Mouse (Mus musculus) mature B cell (primary cell): Measurements from ENCODE around the gene Atf7.
"Not testable (repeated sequence)": the region's sequence is repeated elsewhere in the genome, so short reads cannot be mapped to it uniquely, and the experiment has no call there.

Source experiments
- in situ Hi-C: fragments of 300-500 bp; cut with MboI; formaldehyde crosslinking; loops from 2 replicates; pipeline ENCODE4 v1.14.3; 2019

Atf7 gene

GRCm38 (mm10) chr15:102620765-102621164 is 4.5 kb downstream of the Atf7 start:
- in situ Hi-C loops, result no loop called here

DNA sequence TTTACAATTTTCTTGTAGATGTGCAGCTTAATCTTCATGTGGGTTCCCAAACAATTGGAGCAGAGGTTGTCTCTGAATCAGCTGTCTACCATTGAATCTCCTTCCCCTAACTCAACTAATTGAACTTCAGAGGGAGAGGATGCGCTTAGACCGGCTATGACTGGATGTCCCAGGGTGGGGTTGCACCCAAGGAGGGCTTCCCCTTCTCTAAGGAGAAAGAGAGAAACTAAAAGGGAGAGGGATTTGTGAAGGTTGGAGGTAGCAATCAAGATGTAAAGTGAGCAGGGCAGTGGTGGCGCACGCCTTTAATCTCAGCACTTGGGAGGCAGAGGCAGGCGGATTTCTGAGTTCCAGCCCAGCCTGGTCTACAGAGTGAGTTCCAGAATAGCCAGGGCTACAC is 5.8 kb downstream of the Atf7 start:
- in situ Hi-C loops, result no loop called here

GRCm38 (mm10) chr15:102617654-102618053 is 7.6 kb downstream of the Atf7 start:
- in situ Hi-C loops, result no loop called here

- in situ Hi-C loops, result no loop called here
Measured at GRCm38 (mm10) chr15:102616174-102616573, 9.1 kb downstream of the Atf7 start.

DNA sequence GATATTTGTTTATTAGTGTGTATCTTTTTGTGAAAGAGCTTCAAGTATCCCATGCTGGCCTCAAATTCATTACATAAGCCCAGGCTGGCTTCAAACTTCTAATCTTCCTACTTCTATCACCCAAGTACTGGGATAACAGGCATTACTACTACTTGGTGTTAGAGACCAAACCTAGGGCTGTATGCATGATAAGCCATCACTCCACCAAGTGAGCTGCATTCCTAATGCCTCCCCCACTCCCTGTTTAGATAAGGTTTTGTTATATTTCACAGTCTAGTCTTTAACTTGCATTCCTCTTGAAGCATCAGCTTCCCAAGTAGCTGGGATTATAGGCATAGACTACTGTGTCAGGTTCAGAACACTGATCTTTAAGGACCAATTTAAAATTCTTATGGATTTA is 11.0 kb downstream of the Atf7 start:
- in situ Hi-C loops, result no loop called here

GRCm38 (mm10) chr15:102612966-102613365 is 12.3 kb downstream of the Atf7 start:
- in situ Hi-C loops, result no loop called here

DNA sequence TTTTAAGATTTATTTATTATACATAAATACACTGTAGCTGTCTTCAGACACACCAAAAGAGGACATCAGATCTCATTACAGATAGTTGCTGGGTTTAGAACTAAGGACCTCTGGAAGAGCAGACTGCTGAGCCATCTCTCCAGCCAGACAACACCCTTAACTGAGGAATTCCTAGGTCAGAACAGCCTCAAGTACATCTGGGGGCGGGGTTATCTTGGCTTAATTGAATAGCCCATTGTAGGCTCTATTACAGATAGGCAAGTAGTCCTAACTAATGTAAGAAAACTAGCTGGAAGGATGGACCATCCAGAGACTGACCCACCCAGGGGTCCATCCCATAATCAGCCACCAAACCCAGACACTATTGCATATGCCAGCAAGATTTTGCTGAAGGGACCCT is 16.7 kb downstream of the Atf7 start:
- in situ Hi-C loops, result not testable (repeated sequence)

DNA sequence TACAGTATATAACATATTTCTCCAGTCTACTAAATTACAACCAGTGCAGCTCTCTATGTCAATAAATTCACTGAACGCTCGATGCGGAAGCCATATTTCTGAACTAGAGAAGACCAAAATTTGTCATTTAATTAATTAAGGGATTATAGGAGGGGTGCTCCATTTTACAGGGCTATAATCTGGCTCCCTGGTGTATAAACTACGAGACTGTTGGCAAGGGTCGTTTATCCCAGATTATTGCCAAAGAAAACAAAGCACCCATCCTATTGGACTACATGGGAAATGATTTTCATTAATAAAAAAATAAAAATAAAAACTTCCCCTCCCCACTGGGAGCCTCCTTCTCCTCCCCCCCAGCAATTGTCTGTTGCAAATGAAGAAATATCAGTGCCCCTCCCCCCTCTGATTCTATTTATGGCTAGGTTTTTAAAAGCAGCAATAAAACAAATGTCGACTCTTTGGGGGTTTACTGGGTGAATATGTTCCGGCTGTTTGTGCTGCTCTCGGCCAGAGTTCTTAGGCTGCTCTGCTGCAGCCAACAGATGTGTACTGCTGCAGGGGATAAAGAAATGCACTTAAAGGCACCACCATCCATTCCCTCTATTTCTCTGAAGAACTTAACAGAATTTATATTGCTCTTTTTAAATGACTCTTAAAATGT is 31.1 kb downstream of the Atf7 start:
- in situ Hi-C loops, result no loop called here

- in situ Hi-C loops, result no loop called here
Measured at GRCm38 (mm10) chr15:102592674-102593073, 32.6 kb downstream of the Atf7 start.

- in situ Hi-C loops, result no loop called here
Measured at GRCm38 (mm10) chr15:102590567-102590966, 34.7 kb downstream of the Atf7 start.

- in situ Hi-C loops, result no loop called here
Measured at GRCm38 (mm10) chr15:102589826-102590225, 35.4 kb downstream of the Atf7 start.

DNA sequence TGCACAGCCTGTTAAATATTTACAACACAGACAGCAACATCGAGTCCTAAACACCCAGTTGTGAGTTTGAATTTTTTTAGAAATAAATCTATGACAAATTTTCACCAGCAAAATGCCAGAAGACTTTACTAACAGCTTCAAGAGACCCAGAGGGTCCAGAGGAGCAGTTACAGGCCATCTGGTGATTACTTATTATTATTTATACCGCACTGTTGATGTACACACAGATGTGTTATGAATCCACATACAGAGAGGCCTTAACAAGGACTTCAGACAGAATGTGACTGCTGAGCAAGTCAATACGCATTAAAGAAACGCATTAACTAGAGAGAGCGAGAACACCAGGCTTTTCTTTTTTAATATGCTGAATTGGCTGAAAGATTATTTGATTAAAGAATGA is 39.8 kb downstream of the Atf7 start:
- in situ Hi-C loops, result no loop called here

GRCm38 (mm10) chr15:102583708-102584383 is 41.4 kb downstream of the Atf7 start:
- in situ Hi-C loops, result no loop called here

DNA sequence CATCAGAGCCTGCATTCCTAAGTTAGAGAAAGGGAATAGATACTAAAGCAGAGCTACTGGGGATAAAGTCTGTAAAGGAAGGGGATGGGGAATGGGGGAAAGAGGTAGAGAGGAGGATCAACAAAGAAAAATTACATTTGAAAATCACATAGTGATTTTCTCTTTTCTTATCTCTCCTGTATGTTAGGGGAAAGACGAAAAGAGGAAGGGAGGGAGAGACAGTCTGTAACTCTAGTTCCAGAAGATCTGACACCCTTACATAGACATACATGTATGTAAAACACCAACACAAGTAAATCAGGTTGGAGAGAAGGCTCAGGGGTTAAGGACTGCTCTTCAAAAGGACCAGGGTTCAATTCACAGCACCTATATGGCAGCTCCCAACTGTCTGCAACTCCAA is 44.1 kb downstream of the Atf7 start:
- in situ Hi-C loops, result no loop called here

- in situ Hi-C loops, result no loop called here
Measured at GRCm38 (mm10) chr15:102578351-102578750, 46.9 kb downstream of the Atf7 start.

DNA sequence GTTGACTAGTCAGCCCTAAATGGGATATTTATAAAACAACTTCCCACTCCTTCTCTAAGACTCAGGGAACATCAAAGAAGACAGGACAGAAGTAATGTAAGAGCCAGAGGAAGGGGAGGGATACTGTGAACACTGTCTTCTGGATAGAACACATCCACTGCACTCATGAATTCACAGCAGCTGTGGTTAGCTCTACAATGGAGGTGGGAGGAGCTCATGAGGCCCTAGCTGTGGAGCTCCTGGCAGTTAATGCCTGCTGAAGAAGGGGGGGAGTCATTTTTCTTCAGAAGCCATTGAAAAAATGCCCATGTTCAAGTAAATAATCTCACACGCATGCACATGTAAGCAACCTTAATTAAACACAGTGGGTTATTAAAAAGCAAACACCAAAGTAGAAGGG is 48.3 kb downstream of the Atf7 start:
- in situ Hi-C loops, result no loop called here

DNA sequence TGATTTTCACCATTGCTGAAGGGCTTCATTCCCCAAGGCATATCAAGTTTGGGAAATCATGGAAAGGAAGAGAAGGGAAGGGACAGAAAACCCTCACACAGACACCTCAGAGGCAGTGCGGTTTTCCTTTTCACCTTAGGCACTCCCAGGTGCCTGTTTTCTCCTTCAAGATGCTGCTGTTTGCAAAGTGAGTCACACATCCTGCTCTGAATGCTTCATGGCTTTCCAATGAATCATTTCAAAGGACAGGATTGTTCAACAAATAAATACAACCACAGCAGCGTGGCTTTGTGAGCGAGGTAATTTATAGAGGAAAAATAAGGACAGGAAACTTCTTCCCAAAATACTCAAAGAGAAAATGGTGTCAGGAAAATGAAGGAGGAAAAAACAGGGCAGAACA is 53.2 kb downstream of the Atf7 start:
- in situ Hi-C loops, result no loop called here

GRCm38 (mm10) chr15:102567849-102568248 is 57.4 kb downstream of the Atf7 start:
- in situ Hi-C loops, result no loop called here

GRCm38 (mm10) chr15:102563681-102564080 is 61.6 kb downstream of the Atf7 start:
- in situ Hi-C loops, result no loop called here

DNA sequence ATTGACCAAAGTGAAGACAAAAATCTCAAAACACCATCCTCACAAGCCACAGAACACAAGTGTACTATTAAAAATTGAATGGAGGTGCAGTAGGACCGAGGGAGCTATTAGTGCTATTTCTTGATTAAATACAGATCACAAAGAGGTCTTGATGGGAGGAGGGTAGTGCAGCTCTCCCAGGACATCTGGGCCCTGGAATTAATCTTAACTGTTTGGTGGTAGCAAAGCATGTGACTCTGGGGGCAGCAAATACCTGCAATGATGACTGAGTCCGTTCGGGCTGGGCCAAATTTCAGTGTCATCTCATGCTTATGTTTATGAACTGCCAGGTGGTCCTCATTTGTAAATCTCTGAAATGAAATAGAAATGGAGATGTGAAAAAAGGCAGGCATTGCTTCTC is 62.2 kb downstream of the Atf7 start:
- in situ Hi-C loops, result no loop called here

GRCm38 (mm10) chr15:102562491-102562890 is 62.8 kb downstream of the Atf7 start:
- in situ Hi-C loops, result no loop called here

DNA sequence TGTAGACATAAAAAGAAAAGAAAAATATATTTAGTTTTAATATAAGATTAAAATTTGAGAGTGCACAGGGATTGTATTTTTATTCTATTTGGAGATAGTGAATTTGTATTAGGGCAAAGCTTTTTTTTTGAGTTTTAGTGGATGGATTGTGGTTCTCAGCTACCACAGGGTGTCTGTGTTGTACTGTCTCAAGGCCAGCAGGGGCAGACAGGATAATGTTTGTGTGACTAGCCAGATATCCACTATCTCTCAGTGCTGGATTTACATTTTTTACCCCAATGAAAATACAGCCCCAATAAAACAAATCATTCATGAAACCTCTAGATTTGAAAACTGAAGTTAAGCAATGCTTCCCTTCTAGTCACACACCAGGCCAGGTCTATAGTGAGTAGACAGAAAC is 67.7 kb downstream of the Atf7 start:
- in situ Hi-C loops, result no loop called here

- in situ Hi-C loops, result no loop called here
Measured at GRCm38 (mm10) chr15:102555581-102555980, 69.7 kb downstream of the Atf7 start.

- in situ Hi-C loops, result no loop called here
Measured at GRCm38 (mm10) chr15:102552599-102552998, 72.7 kb downstream of the Atf7 start.
